Mouse (Mus musculus) heart, postnatal 0 days (tissue): ENCODE data around the gene Nmrk1. TPM values are rescaled to one million over a fixed set of nuclear protein-coding genes. Genes with fewer than 3 reads are reported as not detected.
A peak's percentile ranks its signal among the peaks of the same experiment; 100 is the strongest.

Experiments
- ATAC-seq: fragments of 200-750 bp; cut with Nextera tagmentation; 2 replicates; pipeline ENCODE4 v1.8.0; 2017; ENCODE audit warnings: low read depth, moderate number of reproducible peaks, moderate library complexity; ENCODE audit not compliant: insufficient read depth
- DNase-seq: peaks from one replicate; pipeline ENCODE4 v3.0.0-alpha.2; 2016; ENCODE audit warnings: low spot score
- H3K27ac ChIP-seq: fragments of 300-500 bp; sonication (generic); 2 replicates; pipeline ENCODE4 v1.5.1; 2014; ENCODE audit warnings: low read depth, mild to moderate bottlenecking
- H3K27me3 ChIP-seq: fragments of 300-500 bp; sonication (generic); 2 replicates; pipeline ENCODE4 v1.6.1; 2014; ENCODE audit warnings: low read length, mixed read lengths; ENCODE audit not compliant: control insufficient read depth, insufficient read depth
- H3K36me3 ChIP-seq: fragments of 300-500 bp; sonication (generic); replicated peaks from 2 replicates; pipeline ENCODE4 v1.6.1; 2014; ENCODE audit warnings: low read length, mixed read lengths; ENCODE audit not compliant: control insufficient read depth, insufficient read depth
- H3K4me1 ChIP-seq: fragments of 300-500 bp; sonication (generic); 2 replicates; pipeline ENCODE4 v1.6.1; 2014; ENCODE audit warnings: antibody characterized with exemption; ENCODE audit not compliant: control insufficient read depth, insufficient read depth
- H3K4me2 ChIP-seq: fragments of 300-500 bp; sonication (generic); 2 replicates; pipeline ENCODE4 v1.6.1; 2014; ENCODE audit warnings: low read depth, mild to moderate bottlenecking, low read length, moderate library complexity
- H3K4me3 ChIP-seq: fragments of 300-500 bp; sonication (generic); 2 replicates; pipeline ENCODE4 v1.5.1; 2014; ENCODE audit warnings: low read depth, low read length
- H3K9ac ChIP-seq: fragments of 300-500 bp; sonication (generic); replicated peaks from 2 replicates; pipeline ENCODE4 v1.6.1; 2014; ENCODE audit warnings: low read depth, low read length, mixed read lengths
- H3K9me3 ChIP-seq: fragments of 300-500 bp; sonication (generic); replicated peaks from 2 replicates; pipeline ENCODE4 v1.6.1; 2016; ENCODE audit warnings: low read length; ENCODE audit not compliant: control insufficient read depth
- CTCF ChIP-seq: IDR thresholded peaks from 2 replicates; pipeline ENCODE4 v1.5.1; 2016; ENCODE audit warnings: antibody characterized with exemption, control low read depth, low read depth
- EP300 ChIP-seq: IDR thresholded peaks from 2 replicates; pipeline ENCODE4 v1.6.1; 2016; ENCODE audit warnings: antibody characterized with exemption, low read depth
- WGBS: fragments of 180-500 bp; shearing (Covaris S2); extraction: QIAGEN DNeasy Blood & Tissue Kit; methylation state at CpG from one replicate; pipeline ENCODE4 v1.1.7; 2014; 5-methylcytosine and 5-hydroxymethylcytosine counted together
- polyA plus RNA-seq: library from polyadenylated mRNA; unstranded; fragments of >200 nt; fragmentation: Nextera tagmentation; extraction: Ambion mirVana; gene quantifications from 2 replicates; pipeline ENCODE4 v1.2.1, GENCODE M21; 2015
- total RNA-seq: library from RNA; depleted of rRNA; stranded (reverse); fragments of >200 nt; gene quantifications from 2 replicates; pipeline ENCODE4 v1.2.3, GENCODE M21; 2014; ENCODE audit warnings: low replicate concordance

The Nmrk1 gene
- total and polyA plus RNA-seq, 2 experiments from 2014 or later, result 6.7 to 13.8 TPM

DNA sequence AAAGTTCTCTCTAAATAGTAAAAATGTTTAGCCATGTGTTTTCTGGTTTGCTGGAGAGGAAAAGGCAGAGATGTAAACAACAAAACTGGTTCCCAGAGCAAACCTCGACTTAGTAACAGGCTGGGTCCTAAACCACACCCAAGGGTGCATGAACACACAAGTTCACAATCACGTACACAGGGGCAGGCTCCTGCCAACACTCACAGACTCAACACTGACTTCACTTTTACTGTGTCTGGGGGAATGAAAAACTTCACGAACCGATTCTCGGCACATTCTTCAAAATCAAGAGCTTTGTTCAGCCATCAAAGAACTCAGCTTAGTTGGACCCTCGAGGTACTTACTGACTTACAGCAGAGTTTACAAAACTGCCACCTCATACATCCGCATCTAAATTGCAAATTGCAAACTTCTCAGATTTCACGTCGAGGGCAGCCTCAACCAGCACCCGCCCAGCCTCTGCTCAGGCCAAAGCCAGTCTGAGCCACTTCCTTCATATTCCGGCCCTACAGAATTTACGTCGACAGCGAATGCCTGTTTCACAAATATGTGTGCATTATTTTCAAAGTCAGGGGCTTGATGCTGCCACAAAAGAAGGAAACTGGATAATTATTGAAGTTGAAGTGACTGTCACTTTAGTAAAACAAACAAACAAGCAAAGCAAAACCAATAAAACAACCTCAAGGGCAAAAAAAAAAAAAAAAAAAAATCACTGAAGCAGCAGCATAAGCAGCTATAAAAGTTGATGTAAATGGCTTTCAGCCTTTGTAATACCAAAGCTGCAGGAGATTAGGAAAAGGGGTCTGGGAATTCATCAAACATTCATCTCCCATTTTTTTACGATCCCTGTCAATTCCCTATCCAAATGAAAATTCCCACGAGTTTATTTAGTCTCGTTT is 1.3 kb upstream of the Nmrk1 start:
- WGBS, result 7% methylated on average over 17 of the region's 17 CpGs
- Histone ChIP-seq H3K9me3 (no peaks in the 10 kb centered on the region), H3K4me1 (peaks cover 14% of the 10 kb centered on the region), H3K4me3 (peak overlapping the region; percentile 78), H3K27ac (peak overlapping the region; percentile 89), H3K36me3 (no peaks in the 10 kb centered on the region), H3K27me3 (no peaks in the 10 kb centered on the region), H3K9ac (peak overlapping the region; percentile 65), H3K4me2 (peak overlapping the region; percentile 63)
- no peak for ATAC-seq
- peak; percentile 52 for DNase-seq
- TF ChIP-seq EP300 (no peak), CTCF (no peak)

DNA sequence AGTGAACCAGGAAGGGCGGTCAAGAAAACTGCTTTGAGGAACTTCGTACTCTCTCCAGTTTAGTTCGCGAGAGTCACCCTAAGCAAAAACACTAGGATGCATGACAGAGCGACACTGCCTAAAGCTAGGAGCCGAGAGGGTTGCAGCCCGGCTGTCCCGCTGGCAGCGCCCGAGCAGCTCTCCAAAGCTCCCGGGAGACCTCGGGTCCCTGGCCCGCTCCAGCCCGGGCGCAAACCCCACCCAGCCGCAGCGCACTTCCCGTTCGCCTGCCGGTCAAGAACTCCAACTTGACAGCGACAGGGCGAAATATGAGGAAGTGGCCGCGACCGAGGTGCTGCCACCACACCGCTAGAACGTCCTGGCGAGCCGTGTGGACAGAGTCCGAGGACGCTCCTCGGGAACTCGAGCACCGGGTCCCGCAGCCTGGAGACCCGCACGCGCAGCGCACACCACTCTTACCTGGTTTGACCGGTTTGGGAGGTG is 548 bp upstream of the Nmrk1 start:
- peak; percentile 78 for ATAC-seq
- Histone ChIP-seq H3K4me2 (peak overlapping the region; percentile 63), H3K36me3 (no peaks in the 10 kb centered on the region), H3K4me1 (peaks cover 14% of the 10 kb centered on the region), H3K9me3 (no peaks in the 10 kb centered on the region), H3K4me3 (peak overlapping the region; percentile 78), H3K27ac (peak overlapping the region; percentile 89), H3K27me3 (no peaks in the 10 kb centered on the region), H3K9ac (peak overlapping the region; percentile 65)
- under 1% methylated on average over 40 of the region's 40 CpGs for WGBS
- DNase-seq, result peak; percentile 36
- no peak for TF ChIP-seq CTCF
- no peak for TF ChIP-seq EP300

DNA sequence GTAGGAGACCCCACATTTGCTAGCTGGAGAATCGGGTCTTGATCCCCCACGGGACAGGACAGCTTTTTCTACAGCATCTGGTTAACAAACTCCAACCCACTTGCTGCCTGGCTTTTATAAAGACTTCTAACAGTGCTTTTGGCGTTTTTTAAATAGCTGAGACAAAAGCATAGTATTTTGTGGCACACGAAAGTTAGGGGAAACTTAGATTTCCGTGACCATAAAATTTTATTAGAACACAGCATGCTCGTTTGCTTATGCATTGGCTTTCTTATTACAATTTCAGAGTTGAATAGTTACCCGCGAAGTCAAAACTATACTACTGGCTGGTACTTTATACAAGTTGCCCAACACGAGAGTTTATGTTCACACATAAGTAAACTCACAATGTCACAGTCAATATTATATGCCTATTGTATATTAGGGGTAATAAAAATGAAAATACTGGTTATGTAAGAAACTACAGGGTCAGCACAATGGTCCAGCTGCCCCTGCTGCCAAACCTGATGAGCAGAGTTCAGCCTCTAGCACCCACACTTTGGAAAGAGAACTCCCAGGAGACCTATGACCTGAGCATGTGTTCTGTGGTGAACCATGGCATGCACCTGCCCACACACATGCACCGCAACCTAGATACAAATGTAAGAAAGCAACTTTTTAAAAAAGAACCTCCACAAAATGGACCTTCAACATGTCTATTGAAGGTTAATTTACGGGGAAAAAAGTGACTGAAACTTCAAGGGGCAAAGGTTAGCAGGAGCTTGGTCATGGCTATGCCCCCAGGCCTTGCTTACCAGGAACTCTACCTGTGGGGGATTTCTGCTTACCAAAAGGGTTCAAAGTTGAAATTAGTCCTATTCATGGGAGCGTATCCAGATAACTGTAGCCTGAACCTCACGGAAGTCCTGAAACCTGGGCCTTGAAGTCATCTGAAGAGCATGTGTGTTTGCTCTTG is 758 bp downstream of the Nmrk1 start:
- Histone ChIP-seq H3K9me3 (no peaks in the 10 kb centered on the region), H3K36me3 (no peaks in the 10 kb centered on the region), H3K4me1 (peaks cover 14% of the 10 kb centered on the region), H3K27ac (no peak overlapping the region), H3K27me3 (no peaks in the 10 kb centered on the region), H3K9ac (peak overlapping the region; percentile 65; the same call in 1 of the 2 replicates), H3K4me2 (peak overlapping the region; percentile 63), H3K4me3 (peak overlapping the region; percentile 78)
- ATAC-seq, result no peak
- TF ChIP-seq EP300 (no peak), CTCF (no peak)
- DNase-seq, result no peak
- 65% methylated on average over 13 of the region's 13 CpGs for WGBS

DNA sequence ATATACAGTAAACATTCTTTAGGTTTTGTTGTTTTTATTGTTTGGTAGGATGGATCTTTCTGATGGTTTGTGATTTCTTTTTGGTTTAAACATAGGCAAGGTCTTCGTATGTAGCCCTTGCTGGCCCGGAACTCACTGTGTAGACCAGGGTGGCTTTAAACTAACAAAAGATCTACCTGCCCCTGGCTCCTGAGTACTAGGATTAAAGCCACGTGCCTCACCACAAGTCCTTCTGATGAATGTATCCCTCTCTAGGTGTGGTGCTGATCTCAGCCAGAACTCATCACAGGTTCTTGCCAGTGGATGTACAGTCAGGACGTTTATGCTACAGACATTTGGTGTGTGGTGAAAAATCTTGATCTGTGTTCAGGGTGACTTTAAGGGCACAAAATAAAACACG is 6.2 kb downstream of the Nmrk1 start:
- Histone ChIP-seq H3K4me2 (no peak overlapping the region), H3K9ac (no peak overlapping the region), H3K27ac (no peak overlapping the region), H3K9me3 (no peaks in the 10 kb centered on the region), H3K27me3 (no peaks in the 10 kb centered on the region), H3K36me3 (no peaks in the 10 kb centered on the region), H3K4me1 (no peaks in the 10 kb centered on the region), H3K4me3 (no peak overlapping the region)
- ATAC-seq, result no peak
- no peak for DNase-seq
- TF ChIP-seq EP300 (no peak), CTCF (no peak)
- WGBS, result 77% methylated on average over 5 of the region's 5 CpGs

DNA sequence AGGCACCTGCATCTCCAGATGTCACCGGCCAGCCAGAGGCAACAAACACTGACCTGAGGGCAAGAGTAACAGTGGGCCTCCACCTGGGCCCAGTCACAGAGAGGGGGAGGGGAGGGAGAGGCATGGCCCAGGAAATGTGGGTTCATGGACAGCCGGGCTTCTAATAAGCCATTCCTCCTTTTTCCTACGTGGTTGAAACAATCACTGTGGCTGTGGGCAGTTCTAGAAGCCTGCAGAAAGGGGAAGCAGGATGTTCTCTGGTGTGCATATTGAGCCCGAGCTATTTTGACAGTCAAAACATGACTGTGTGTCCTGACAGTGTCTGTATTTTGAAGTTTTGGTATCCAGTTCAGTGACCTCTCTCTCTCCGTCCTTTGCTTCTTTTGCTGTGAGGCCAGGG is 7.2 kb downstream of the Nmrk1 start:
- H3K4me2 ChIP-seq, result no peak overlapping the region
- DNase-seq, result no peak
- ATAC-seq, result no peak
- H3K9me3 ChIP-seq, result no peaks in the 10 kb centered on the region
- no peak overlapping the region for H3K9ac ChIP-seq
- no peaks in the 10 kb centered on the region for H3K4me1 ChIP-seq
- no peak overlapping the region for H3K4me3 ChIP-seq
- TF ChIP-seq CTCF (no peak), EP300 (no peak)
- H3K27me3 ChIP-seq, result no peaks in the 10 kb centered on the region
- H3K36me3 ChIP-seq, result no peaks in the 10 kb centered on the region
- H3K27ac ChIP-seq, result no peak overlapping the region
- 49% methylated on average over 5 of the region's 5 CpGs for WGBS
